Mouse (Mus musculus) bone marrow macrophage, adult 2 months (primary cell): Measurements from ENCODE around the gene Hist2h3c1.

Experiments
- CTCF ChIP-seq: IDR thresholded peaks from 2 replicates; pipeline ENCODE4 v1.5.1; 2012; ENCODE audit warnings: low read depth, mild to moderate bottlenecking, low read length, moderate library complexity
- POLR2A ChIP-seq: IDR thresholded peaks from 2 replicates; pipeline ENCODE4 v1.6.1; 2012; ENCODE audit warnings: mild to moderate bottlenecking, low read depth, low read length, borderline replicate concordance

- TF ChIP-seq CTCF (no peak), POLR2A (no peak)
Measured at GRCm38 (mm10) chr3:96250890-96251289, 4.4 kb downstream of the Hist2h3c1 start.
